Mouse (Mus musculus) thymus, postnatal 36 days (tissue): Measurements from ENCODE around the gene Gm20388.

ENCODE experiments used
- DNase-seq, 2 experiments: peaks; one replicate each; pipeline ENCODE4 v3.0.0; 2022; ENCODE audit warnings: mixed read lengths in 2 of 2

Gene Gm20388

GRCm38 (mm10) chr8:123823111-123823510 is 3912.5 kb downstream of the Gm20388 start:
- no peak for DNase-seq

- no peak for DNase-seq
These were observed 3913.0 kb downstream of the Gm20388 start for GRCm38 (mm10) chr8:123823532-123824123.

- no peak for DNase-seq
These were observed 3915.4 kb downstream of the Gm20388 start for GRCm38 (mm10) chr8:123826001-123826400.

GRCm38 (mm10) chr8:123826758-123827157 is 3916.1 kb downstream of the Gm20388 start:
- no peak for DNase-seq

GRCm38 (mm10) chr8:123827523-123827922 is 3916.9 kb downstream of the Gm20388 start:
- no peak for DNase-seq

GRCm38 (mm10) chr8:123832757-123833156 is 3922.1 kb downstream of the Gm20388 start:
- peak; percentile 44 to 50 for DNase-seq

- DNase-seq: peak; percentile 55 to 67
These were observed 3924.8 kb downstream of the Gm20388 start for GRCm38 (mm10) chr8:123835451-123835850.

- no peak for DNase-seq
These were observed 3925.7 kb downstream of the Gm20388 start for GRCm38 (mm10) chr8:123836354-123836753.

- DNase-seq: no peak
These were observed 3927.9 kb downstream of the Gm20388 start for GRCm38 (mm10) chr8:123838496-123838895.

GRCm38 (mm10) chr8:123840578-123841345 is 3930.1 kb downstream of the Gm20388 start:
- no peak for DNase-seq

GRCm38 (mm10) chr8:123842086-123842485 is 3931.4 kb downstream of the Gm20388 start:
- no peak for DNase-seq

GRCm38 (mm10) chr8:123844341-123844740 is 3933.7 kb downstream of the Gm20388 start:
- DNase-seq: no peak

GRCm38 (mm10) chr8:123845114-123845513 is 3934.5 kb downstream of the Gm20388 start:
- no peak for DNase-seq

- DNase-seq: no peak
These were observed 3935.3 kb downstream of the Gm20388 start for GRCm38 (mm10) chr8:123845991-123846390.

- DNase-seq: no peak
These were observed 3935.9 kb downstream of the Gm20388 start for GRCm38 (mm10) chr8:123846509-123846908.

- no peak for DNase-seq
These were observed 3936.9 kb downstream of the Gm20388 start for GRCm38 (mm10) chr8:123847546-123847945.

- no peak for DNase-seq
These were observed 3938.7 kb downstream of the Gm20388 start for GRCm38 (mm10) chr8:123849352-123849751.

- no peak for DNase-seq
These were observed 3940.9 kb downstream of the Gm20388 start for GRCm38 (mm10) chr8:123851590-123851989.

GRCm38 (mm10) chr8:123854252-123854651 is 3943.6 kb downstream of the Gm20388 start:
- DNase-seq: no peak

GRCm38 (mm10) chr8:123854733-123855475 is 3944.3 kb downstream of the Gm20388 start:
- no peak for DNase-seq

GRCm38 (mm10) chr8:123857361-123857760 is 3946.7 kb downstream of the Gm20388 start:
- DNase-seq: no peak

GRCm38 (mm10) chr8:123858574-123858940 is 3947.9 kb downstream of the Gm20388 start:
- no peak for DNase-seq

- DNase-seq: peak; percentile 94 to 95
These were observed 3948.5 kb downstream of the Gm20388 start for GRCm38 (mm10) chr8:123858941-123859647.
